Mouse (Mus musculus) embryonic stem cell, embryonic (primary cell): ENCODE data around the gene Polr2a.

ENCODE experiments used
- CTCF ChIA-PET, 4 experiments: fragments of 300-600 bp in 2 of 4; fragments of 350-600 bp in 2 of 4; sonication (Branson Sonifier 250); formaldehyde crosslinking; loops; one replicate each; lab custom pipeline; 2022; ENCODE audit warnings: inconsistent platforms in 2 of 4; lab: Charles Lee
- POLR2A ChIA-PET, 4 experiments: fragments of 300-600 bp in 2 of 4; fragments of 350-600 bp in 2 of 4; sonication (Branson Sonifier 250); formaldehyde crosslinking; loops; one replicate each; lab custom pipeline; 2022; ENCODE audit warnings: antibody characterized with exemption in 4 of 4, inconsistent platforms in 1 of 4; lab: Charles Lee

The Polr2a gene

DNA sequence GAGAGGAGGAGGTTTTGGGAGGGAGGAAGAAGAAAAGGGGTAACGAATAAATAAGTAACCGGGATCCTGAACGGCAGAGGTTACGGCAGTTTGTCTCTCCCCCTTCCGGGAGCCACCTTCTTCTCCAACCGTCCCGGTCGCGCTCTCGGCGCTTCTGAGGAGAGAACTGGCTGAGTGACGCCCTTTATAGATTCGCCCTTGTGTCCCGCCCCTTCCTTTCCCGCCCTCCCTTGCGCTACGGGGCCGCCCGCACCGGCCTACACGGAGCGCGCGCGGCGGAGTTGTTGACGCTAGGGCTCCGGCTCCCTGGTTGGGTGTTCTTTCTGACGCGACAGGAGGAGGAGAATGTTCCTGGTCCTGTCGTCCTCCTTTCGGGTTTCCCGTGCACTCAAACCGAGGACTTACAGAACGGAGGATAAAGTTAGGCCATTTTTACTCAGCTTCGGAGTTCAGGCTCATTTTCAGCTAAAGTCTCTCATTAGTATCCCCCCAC lies at the start of gene Polr2a:
Gene Polr2a, minus strand, starts transcription at position 160 of the 493 bp plus-strand sequence.
- POLR2A ChIA-PET, result interaction anchor here in 3 of 4 experiments (0.6 to 4.3 kb wide), 108 partner anchors 9 to 935 kb away, joined by 3 to 86 read pairs (median 6); partner anchors contain the start of genes Tmem256 (in 3 of the 3), 2810408A11Rik (in 2 of the 3), Ctdnep1 (in 2 of the 3) and Eif5a (in 2 of the 3)
- CTCF ChIA-PET, result interaction anchor here in 2 of 4 experiments (0.9 to 2.7 kb wide), 6 partner anchors 10 to 176 kb away, joined by 3 to 11 read pairs (median 4); partner anchors contain the start of gene Tmem95 (in 1 of the 2)

GRCm38 (mm10) chr11:69807641-69808040 lies 49.2 kb upstream of the Polr2a start:
- POLR2A ChIA-PET, result interaction anchor here in 2 of 4 experiments (0.6 to 12.8 kb wide), 5 partner anchors 9 to 69 kb away, joined by 3 to 168 read pairs (median 27); partner anchors contain the start of genes Polr2a (in 1 of the 2), Slc35g3 (in 1 of the 2) and Tmem95 (in 1 of the 2)

GRCm38 (mm10) chr11:69806378-69806777 lies 47.9 kb upstream of the Polr2a start:
- ChIA-PET POLR2A (interaction anchor here in 3 of 4 experiments (0.7 to 12.8 kb wide), 39 partner anchors 8 to 191 kb away, joined by 3 to 168 read pairs (median 6); partner anchors contain the start of genes 2810408A11Rik (in 2 of the 3), Chrnb1 (in 2 of the 3), Gm39566 (in 2 of the 3) and Neurl4 (in 2 of the 3)), CTCF (interaction anchor here (0.6 to 4.2 kb wide), 25 partner anchors 10 to 215 kb away, joined by 3 to 27 read pairs (median 4); partner anchors contain the start of genes Tmem95 (in 2 of the 4), Kctd11 (in 1 of the 4), Tmem256 (in 1 of the 4) and Tnk1 (in 1 of the 4))

More at GRCm38 (mm10) chr11:69807641-69808040, 49.2 kb upstream of the Polr2a start:
- CTCF ChIA-PET, result no interaction called here

GRCm38 (mm10) chr11:69804972-69805909 lies 46.8 kb upstream of the Polr2a start, which contains the start of gene Tmem102:
TSS of gene Tmem102 (minus strand) at chr11:69805624.
- ChIA-PET CTCF (interaction anchor here (0.5 to 4.2 kb wide), 33 partner anchors 10 to 627 kb away, joined by 3 to 27 read pairs (median 4); partner anchors contain the start of genes Tmem95 (in 2 of the 4), Gm39566 (in 1 of the 4), Kctd11 (in 1 of the 4) and Tnk1 (in 1 of the 4)), POLR2A (interaction anchor here (0.7 to 12.8 kb wide), 63 partner anchors 8 to 228 kb away, joined by 3 to 168 read pairs (median 4); partner anchors contain the start of genes Nlgn2 (in 3 of the 4), Tmem256 (in 3 of the 4), 2810408A11Rik (in 2 of the 4) and Chrnb1 (in 2 of the 4))

- CTCF ChIA-PET, result interaction anchor here in 2 of 4 experiments (1.0 to 4.2 kb wide), 8 partner anchors 19 to 144 kb away, joined by 3 to 27 read pairs (median 10); partner anchors contain the start of genes Tmem95 (in 2 of the 2) and Slc2a4 (in 1 of the 2)
- POLR2A ChIA-PET, result interaction anchor here (0.7 to 12.8 kb wide), 37 partner anchors 9 to 228 kb away, joined by 3 to 168 read pairs (median 5); partner anchors contain the start of genes Chrnb1 (in 2 of the 4), Nlgn2 (in 2 of the 4), Polr2a (in 2 of the 4) and Tmem256 (in 2 of the 4)
Observed at GRCm38 (mm10) chr11:69804652-69804940, 46.2 kb upstream of the Polr2a start.

DNA sequence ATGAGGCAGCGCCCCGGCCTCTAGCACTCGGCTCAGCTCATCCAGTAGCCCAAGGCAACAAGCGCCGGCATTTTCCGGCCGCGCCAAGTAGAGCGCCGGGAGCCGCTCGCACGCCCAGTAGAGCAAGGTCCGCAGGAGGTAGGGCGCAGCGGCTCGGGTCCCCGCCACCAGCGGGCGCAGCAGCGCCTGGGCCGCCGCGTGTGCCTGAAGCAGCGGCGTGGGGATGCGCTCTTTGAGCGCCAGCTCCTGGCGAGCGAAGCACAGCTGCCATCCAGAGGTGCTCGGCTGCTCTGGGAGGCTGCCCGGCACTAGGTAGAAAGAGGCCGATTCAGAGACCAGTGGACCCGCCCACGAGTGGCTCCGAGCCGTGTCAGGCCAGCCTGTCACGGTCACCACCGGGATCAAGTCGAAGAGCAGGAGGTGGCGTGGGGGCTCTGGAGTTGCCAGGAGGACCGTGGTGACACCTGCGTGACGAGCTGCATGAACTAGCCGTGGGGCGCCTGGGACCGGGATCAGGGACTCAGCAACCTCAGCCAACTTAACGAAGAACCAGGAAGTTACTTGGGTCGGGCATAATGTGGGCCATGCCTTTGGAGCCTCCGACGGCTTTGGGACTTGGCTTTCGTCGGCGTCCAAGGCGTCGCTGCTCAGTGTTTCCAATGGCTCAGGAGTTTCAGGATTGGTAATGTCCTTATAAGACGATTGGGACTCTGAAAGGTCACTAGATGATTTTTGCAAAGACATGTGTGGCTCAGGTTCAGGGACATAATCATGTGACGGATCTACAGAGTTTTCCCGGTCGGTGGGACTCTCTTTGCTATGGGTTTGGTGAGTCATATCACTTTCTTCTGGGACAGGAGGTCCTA lies 45.6 kb upstream of the Polr2a start:
- ChIA-PET CTCF (interaction anchor here in 3 of 4 experiments (0.5 to 4.2 kb wide), 18 partner anchors 10 to 223 kb away, joined by 3 to 27 read pairs (median 4); partner anchors contain the start of genes Tmem95 (in 2 of the 3), Gm39566 (in 1 of the 3), Nlgn2 (in 1 of the 3) and Polr2a (in 1 of the 3)), POLR2A (interaction anchor here (0.7 to 12.8 kb wide), 57 partner anchors 9 to 240 kb away, joined by 3 to 168 read pairs (median 7); partner anchors contain the start of genes Chrnb1 (in 3 of the 4), Nlgn2 (in 2 of the 4), Polr2a (in 2 of the 4) and Tmem256 (in 2 of the 4))

DNA sequence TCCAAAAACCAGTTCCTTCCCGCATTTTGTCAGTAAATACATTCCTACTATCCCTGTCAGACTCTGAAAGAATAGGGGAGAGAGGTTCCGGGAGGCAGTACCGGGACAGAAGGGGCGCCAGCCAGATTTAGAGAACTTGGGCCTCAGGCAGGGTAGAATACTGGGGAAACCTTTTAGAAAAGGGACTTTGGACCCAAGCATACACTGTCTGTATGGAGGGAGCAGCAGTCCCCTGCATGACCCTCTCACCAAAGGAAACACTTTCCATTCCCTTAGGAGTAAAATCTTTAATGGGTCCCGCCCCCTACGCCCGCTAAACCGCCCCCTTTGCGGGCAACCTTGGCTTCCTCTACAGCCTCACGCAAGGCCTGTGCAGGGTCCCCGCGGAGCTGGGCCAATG lies 44.9 kb upstream of the Polr2a start:
- ChIA-PET CTCF (interaction anchor here in 3 of 4 experiments (0.5 to 4.2 kb wide), 18 partner anchors 11 to 145 kb away, joined by 3 to 27 read pairs (median 4); partner anchors contain the start of genes Gm39566 (in 1 of the 3), Nlgn2 (in 1 of the 3), Polr2a (in 1 of the 3) and Slc2a4 (in 1 of the 3)), POLR2A (interaction anchor here (0.7 to 12.8 kb wide), 60 partner anchors 8 to 418 kb away, joined by 3 to 168 read pairs (median 6); partner anchors contain the start of genes Chrnb1 (in 3 of the 4), Nlgn2 (in 3 of the 4), Tmem256 (in 3 of the 4) and Eif5a (in 2 of the 4))

- ChIA-PET POLR2A (interaction anchor here (0.6 to 12.8 kb wide), 65 partner anchors 9 to 723 kb away, joined by 3 to 168 read pairs (median 5); partner anchors contain the start of genes Nlgn2 (in 3 of the 4), Tmem256 (in 3 of the 4), 2810408A11Rik (in 2 of the 4) and Eif5a (in 2 of the 4)), CTCF (interaction anchor here in 3 of 4 experiments (0.5 to 2.7 kb wide), 16 partner anchors 12 to 146 kb away, joined by 3 to 11 read pairs (median 4); partner anchors contain the start of genes Gm39566 (in 1 of the 3), Nlgn2 (in 1 of the 3), Slc2a4 (in 1 of the 3) and Tmem256 (in 1 of the 3))
Observed at GRCm38 (mm10) chr11:69802648-69803105, 44.2 kb upstream of the Polr2a start.

DNA sequence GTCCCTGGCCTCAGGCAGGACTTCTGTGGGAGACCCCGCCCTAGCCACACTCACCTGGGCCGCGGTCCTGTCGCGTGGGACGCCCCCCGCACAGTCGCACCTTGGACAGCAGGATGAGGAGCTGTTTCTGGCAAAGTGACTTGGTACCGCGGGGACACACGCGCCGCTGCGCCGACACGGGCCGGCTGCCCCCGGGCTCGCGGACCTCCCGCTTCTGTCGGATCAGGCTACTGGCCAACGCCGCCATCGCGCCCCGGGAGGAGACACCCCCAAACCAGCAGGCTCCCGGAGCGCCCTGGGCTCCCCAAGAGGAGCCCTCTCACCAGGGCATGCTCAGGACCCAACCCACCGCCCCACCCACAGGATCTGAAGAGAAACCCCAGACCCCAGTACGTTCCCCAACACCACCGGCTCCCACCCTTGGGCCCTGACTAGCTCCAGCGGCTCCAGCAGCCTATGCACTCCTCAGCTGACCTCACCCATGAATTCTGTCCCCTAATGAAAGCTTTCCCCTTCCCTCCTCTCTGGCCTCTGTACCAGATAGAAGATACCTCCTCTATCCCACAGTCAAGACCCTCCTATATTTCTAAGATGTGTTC lies 43.0 kb upstream of the Polr2a start, which contains the start of gene Fgf11:
Gene Fgf11, minus strand, starts transcription at position 479 of the 599 bp plus-strand sequence.
- ChIA-PET POLR2A (interaction anchor here (0.5 to 12.8 kb wide), 49 partner anchors 9 to 196 kb away, joined by 3 to 168 read pairs (median 7); partner anchors contain the start of genes Nlgn2 (in 3 of the 4), Tmem256 (in 3 of the 4), Polr2a (in 2 of the 4) and Slc35g3 (in 2 of the 4)), CTCF (interaction anchor here in 2 of 4 experiments (0.5 to 2.5 kb wide), 5 partner anchors 16 to 144 kb away, joined by 3 to 11 read pairs (median 3); no protein-coding TSS in a partner anchor)

DNA sequence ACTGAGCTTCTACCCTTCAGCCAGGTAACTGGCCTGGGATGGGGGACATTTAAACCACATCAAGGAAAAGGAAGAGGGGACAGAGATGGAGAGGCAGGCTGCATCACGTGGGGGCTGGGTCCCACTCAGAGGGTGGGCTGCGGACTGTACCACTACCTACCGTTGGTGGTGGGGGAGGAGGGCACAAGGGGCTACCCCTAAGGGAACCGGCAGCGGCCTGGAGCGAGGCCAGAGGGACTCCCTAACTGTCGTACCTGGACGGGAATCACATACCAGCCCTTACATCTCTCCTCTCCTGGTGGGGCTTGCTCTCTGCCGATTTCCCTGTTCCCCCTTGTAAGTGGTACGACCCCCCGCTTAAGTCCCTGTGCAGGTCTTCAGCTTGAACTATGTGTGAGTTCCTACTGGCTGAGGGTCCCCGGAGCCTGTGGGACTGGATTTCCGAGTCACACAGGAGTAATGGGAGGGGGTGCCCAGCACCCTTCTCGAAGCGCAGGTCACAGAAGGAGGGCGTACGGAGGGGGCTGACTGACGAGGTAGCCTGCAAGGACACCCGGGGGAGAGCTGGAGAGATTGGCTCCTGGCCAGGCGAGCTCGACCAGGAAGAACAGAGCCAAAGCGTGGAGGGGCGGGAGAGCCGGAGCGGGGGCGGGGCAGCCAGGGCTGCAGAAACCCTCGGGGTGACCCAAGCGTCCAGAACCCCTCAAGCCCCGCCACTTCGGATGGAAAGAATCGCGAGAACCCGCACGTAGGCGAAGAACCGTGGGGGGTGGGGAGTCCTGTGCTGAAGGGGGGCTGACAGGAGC lies 42.2 kb upstream of the Polr2a start:
- POLR2A ChIA-PET, result interaction anchor here (0.6 to 12.8 kb wide), 68 partner anchors 9 to 664 kb away, joined by 3 to 168 read pairs (median 5); partner anchors contain the start of genes Nlgn2 (in 3 of the 4), Tmem256 (in 3 of the 4), 2810408A11Rik (in 2 of the 4) and Eif5a (in 2 of the 4)
- CTCF ChIA-PET, result interaction anchor here in 2 of 4 experiments (0.6 to 1.7 kb wide), 5 partner anchors 58 to 401 kb away, joined by 3 to 7 read pairs (median 3); partner anchors contain the start of genes Fxr2 (in 1 of the 2) and Tnk1 (in 1 of the 2)

DNA sequence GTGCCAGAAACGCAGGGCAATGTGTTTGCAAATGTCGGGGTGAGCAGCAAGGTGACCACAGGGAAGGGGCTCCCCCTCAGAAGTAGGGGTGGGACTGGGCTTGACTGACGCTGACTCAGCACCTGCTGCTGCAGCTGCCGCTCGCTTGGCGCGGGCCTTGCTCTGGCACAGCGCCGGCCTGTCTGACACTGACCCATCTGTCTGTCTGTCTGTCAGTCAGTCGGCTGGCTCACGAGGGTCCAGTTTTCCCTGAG lies 41.6 kb upstream of the Polr2a start:
- CTCF ChIA-PET, result interaction anchor here in 3 of 4 experiments (0.6 to 1.7 kb wide), 9 partner anchors 47 to 390 kb away, joined by 3 to 7 read pairs (median 5); partner anchors contain the start of genes Fxr2 (in 1 of the 3) and Tnk1 (in 1 of the 3)
- POLR2A ChIA-PET, result interaction anchor here (0.5 to 12.8 kb wide), 59 partner anchors 10 to 610 kb away, joined by 3 to 168 read pairs (median 6); partner anchors contain the start of genes Nlgn2 (in 3 of the 4), Tmem256 (in 3 of the 4), 2810408A11Rik (in 2 of the 4) and Eif5a (in 2 of the 4)

DNA sequence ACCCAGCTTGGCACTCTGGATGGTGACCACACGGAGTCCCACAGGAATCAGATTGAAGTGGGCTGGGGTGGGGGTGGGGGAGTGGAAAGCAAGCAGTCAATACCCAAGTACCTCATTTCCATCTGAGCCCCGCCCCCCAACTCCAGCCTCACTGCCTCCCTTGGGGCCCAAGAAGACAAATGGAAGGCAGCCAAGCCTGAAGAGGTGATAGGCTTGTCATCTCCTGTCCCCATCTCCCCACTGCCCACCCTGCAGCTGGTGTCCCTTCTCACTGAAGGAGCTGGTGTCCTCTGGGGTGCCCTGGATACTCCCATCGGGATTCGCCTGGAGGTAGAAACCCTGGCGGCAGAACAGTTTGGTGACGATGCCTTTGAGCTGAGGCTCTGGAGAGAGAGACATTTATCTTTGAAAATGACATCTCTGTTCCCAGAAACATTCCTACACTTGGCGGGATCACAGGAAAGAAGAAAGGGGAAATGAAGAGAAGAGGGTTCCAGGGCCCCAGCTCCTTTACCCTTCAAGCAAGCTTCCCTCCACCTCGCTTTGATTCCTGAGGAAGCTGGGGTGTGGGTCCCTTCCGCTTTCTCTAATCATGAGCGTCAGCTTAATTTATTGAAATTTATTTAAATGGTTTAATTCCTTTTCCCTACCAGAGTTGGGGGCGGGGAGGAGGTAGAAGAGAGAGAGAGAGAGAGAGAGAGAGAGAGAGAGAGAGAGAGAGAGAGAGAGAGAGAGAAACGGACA lies 41.1 kb upstream of the Polr2a start:
- CTCF ChIA-PET, result interaction anchor here in 3 of 4 experiments (0.6 to 1.7 kb wide), 11 partner anchors 36 to 390 kb away, joined by 3 to 7 read pairs (median 4); partner anchors contain the start of genes Fxr2 (in 1 of the 3) and Tnk1 (in 1 of the 3)
- POLR2A ChIA-PET, result interaction anchor here (0.5 to 12.8 kb wide), 60 partner anchors 9 to 693 kb away, joined by 3 to 168 read pairs (median 5); partner anchors contain the start of genes Nlgn2 (in 3 of the 4), Tmem256 (in 3 of the 4), Eif5a (in 2 of the 4) and Gm39566 (in 2 of the 4)

GRCm38 (mm10) chr11:69797924-69798323 lies 39.5 kb upstream of the Polr2a start:
- CTCF ChIA-PET, result no interaction called here
- POLR2A ChIA-PET, result interaction anchor here in 3 of 4 experiments (0.7 to 12.8 kb wide), 15 partner anchors 11 to 555 kb away, joined by 3 to 168 read pairs (median 4); partner anchors contain the start of genes 2810408A11Rik (in 1 of the 3), Gm39566 (in 1 of the 3), Neurl4 (in 1 of the 3) and Nlgn2 (in 1 of the 3)
